Mouse (Mus musculus) MEL (cell line): ENCODE measurements at regions not wholly inside any gene's neighbourhood (a gene's known extent, or its start where the extent isn't known, plus 50 kb on each side); places are given as distances from the start of the nearest gene placed in this dataset.

Experiments used
- DNase-seq: peaks from one replicate; pipeline ENCODE4 v3.0.0; 2011; ENCODE audit warnings: low read depth, low spot score
- H3K27ac ChIP-seq: 2 replicates; pipeline ENCODE4 v1.5.1; 2012; ENCODE audit warnings: low read depth, mild to moderate bottlenecking, control low read depth, low read length, moderate library complexity; ENCODE audit not compliant: control insufficient read depth
- H3K27me3 ChIP-seq, 2 experiments: fragments of 150-350 bp in 1 of 2; sonication (generic) in 1 of 2; 2 replicates each; pipeline ENCODE4 v1.6.1; 2012; ENCODE audit warnings: low read length in 2 of 2, mild to moderate bottlenecking in 2 of 2, improper control_type of control experiment in 1 of 2, moderate library complexity in 1 of 2; ENCODE audit not compliant: insufficient read depth in 2 of 2, control insufficient read depth in 1 of 2
- H3K36me3 ChIP-seq, 2 experiments: 2 replicates each; pipeline ENCODE4 v1.6.1; 2012 to 2014; ENCODE audit warnings: low read length in 2 of 2, improper control_type of control experiment in 1 of 2, inconsistent platforms in 1 of 2, mild to moderate bottlenecking in 1 of 2; ENCODE audit not compliant: insufficient read depth in 2 of 2, control insufficient read depth in 1 of 2
- H3K4me1 ChIP-seq, 2 experiments: fragments of 150-350 bp in 1 of 2; sonication (generic) in 1 of 2; 2 replicates each; pipeline ENCODE4 v1.6.1; 2012; ENCODE audit warnings: low read length in 2 of 2, improper control_type of control experiment in 1 of 2, mild to moderate bottlenecking in 1 of 2; ENCODE audit not compliant: insufficient read depth in 2 of 2, control insufficient read depth in 1 of 2
- H3K4me3 ChIP-seq, 2 experiments: fragments of 150-350 bp in 1 of 2; sonication (generic) in 1 of 2; 2 replicates each; pipeline ENCODE4 v1.5.1; 2012; ENCODE audit warnings: low read depth in 2 of 2, low read length in 2 of 2, mild to moderate bottlenecking in 2 of 2, moderate library complexity in 2 of 2, control low read depth in 1 of 2, improper control_type of control experiment in 1 of 2; ENCODE audit not compliant: control insufficient read depth in 1 of 2, insufficient read depth in 1 of 2
- H3K79me2 ChIP-seq: 2 replicates; pipeline ENCODE4 v1.6.1; 2012; ENCODE audit warnings: mild to moderate bottlenecking, low read length, moderate library complexity; ENCODE audit not compliant: control insufficient read depth, poor library complexity, insufficient read depth
- H3K9ac ChIP-seq: 2 replicates; pipeline ENCODE4 v1.6.1; 2012; ENCODE audit warnings: low read depth, mild to moderate bottlenecking, control low read depth, low read length, moderate library complexity; ENCODE audit not compliant: control insufficient read depth, poor library complexity, severe bottlenecking
- H3K9me3 ChIP-seq: fragments of 150-350 bp; sonication (generic); replicated peaks from 2 replicates; pipeline ENCODE4 v1.6.1; 2012; ENCODE audit warnings: mild to moderate bottlenecking, low read length, improper control_type of control experiment, moderate library complexity; ENCODE audit not compliant: insufficient read depth
- BHLHE40 ChIP-seq: IDR thresholded peaks from 2 replicates; pipeline ENCODE4 v1.6.1; 2012; ENCODE audit warnings: low read depth, mild to moderate bottlenecking, inconsistent platforms, low read length, improper control_type of control experiment, borderline replicate concordance
- CHD1 ChIP-seq: IDR thresholded peaks from 2 replicates; pipeline ENCODE4 v1.6.1; 2012; ENCODE audit warnings: low read depth, mild to moderate bottlenecking, inconsistent platforms, low read length, improper control_type of control experiment
- CTCF ChIP-seq, 3 experiments: IDR thresholded peaks in 2 of 3; conservative IDR thresholded peaks in 1 of 3; 2 replicates each; pipeline ENCODE4 v1.5.1; 2011 to 2012; ENCODE audit warnings: low read length in 3 of 3, low read depth in 2 of 3, mild to moderate bottlenecking in 2 of 3, improper control_type of control experiment in 1 of 3, inconsistent platforms in 1 of 3, mixed read lengths in 1 of 3, moderate library complexity in 1 of 3; ENCODE audit not compliant: control insufficient read depth in 1 of 3, insufficient read depth in 1 of 3, poor library complexity in 1 of 3, severe bottlenecking in 1 of 3
- EP300 ChIP-seq, 2 experiments: IDR thresholded peaks; 2 replicates each; pipeline ENCODE4 v1.6.1; 2011; ENCODE audit warnings: improper control_type of control experiment in 2 of 2, low read length in 2 of 2, low read depth in 1 of 2, mild to moderate bottlenecking in 1 of 2
- ETS1 ChIP-seq: IDR thresholded peaks from 2 replicates; pipeline ENCODE4 v1.6.1; 2012; ENCODE audit warnings: low read depth, mild to moderate bottlenecking, inconsistent platforms, low read length, improper control_type of control experiment, moderate library complexity
- GATA1 ChIP-seq: IDR thresholded peaks from 2 replicates; pipeline ENCODE4 v1.6.1; 2011; ENCODE audit warnings: low read depth, low read length, improper control_type of control experiment
- HCFC1 ChIP-seq: IDR thresholded peaks from 2 replicates; pipeline ENCODE4 v1.6.1; 2012; ENCODE audit warnings: low read depth, mild to moderate bottlenecking, inconsistent platforms, low read length, improper control_type of control experiment, moderate library complexity
- JUND ChIP-seq: IDR thresholded peaks from 2 replicates; pipeline ENCODE4 v1.6.1; 2011; ENCODE audit warnings: low read depth, mild to moderate bottlenecking, improper control_type of control experiment, low read length
- KAT2A ChIP-seq: conservative IDR thresholded peaks from 2 replicates; pipeline ENCODE4 v1.6.1; 2012; ENCODE audit warnings: low read depth, low read length, improper control_type of control experiment, inconsistent platforms
- MAX ChIP-seq: IDR thresholded peaks from 2 replicates; pipeline ENCODE4 v1.6.1; 2011; ENCODE audit warnings: low read length, improper control_type of control experiment
- MAZ ChIP-seq: IDR thresholded peaks from 2 replicates; pipeline ENCODE4 v1.6.1; 2012; ENCODE audit warnings: low read depth, mild to moderate bottlenecking, inconsistent platforms, low read length, improper control_type of control experiment
- MEF2A ChIP-seq: IDR thresholded peaks from 2 replicates; pipeline ENCODE4 v1.6.1; 2014; ENCODE audit warnings: low read depth, mild to moderate bottlenecking, inconsistent platforms, low read length, improper control_type of control experiment; ENCODE audit not compliant: poor library complexity, insufficient replicate concordance, severe bottlenecking; ENCODE audit errors: extremely low read depth
- MXI1 ChIP-seq: IDR thresholded peaks from 2 replicates; pipeline ENCODE4 v1.6.1; 2011; ENCODE audit warnings: mild to moderate bottlenecking, low read depth, low read length, improper control_type of control experiment
- MYB ChIP-seq: IDR thresholded peaks from 2 replicates; pipeline ENCODE4 v1.6.1; 2011; ENCODE audit warnings: mild to moderate bottlenecking, low read depth, low read length, improper control_type of control experiment
- NRF1 ChIP-seq: IDR thresholded peaks from 2 replicates; pipeline ENCODE4 v1.6.1; 2014; ENCODE audit warnings: low read depth, mild to moderate bottlenecking, inconsistent platforms, low read length, improper control_type of control experiment, moderate library complexity; ENCODE audit not compliant: poor library complexity, insufficient read depth, severe bottlenecking
- POLR2A ChIP-seq, 2 experiments: IDR thresholded peaks; 2 replicates each; pipeline ENCODE4 v1.6.1; 2011 to 2012; ENCODE audit warnings: low read length in 2 of 2, mild to moderate bottlenecking in 2 of 2, control low read depth in 1 of 2, improper control_type of control experiment in 1 of 2, low read depth in 1 of 2, moderate library complexity in 1 of 2; ENCODE audit not compliant: control insufficient read depth in 1 of 2, insufficient read depth in 1 of 2, poor library complexity in 1 of 2
- POLR2AphosphoS5 ChIP-seq: IDR thresholded peaks from 2 replicates; pipeline ENCODE4 v1.6.1; 2012; ENCODE audit warnings: low read depth, borderline replicate concordance, mild to moderate bottlenecking, inconsistent platforms, low read length, moderate library complexity, mixed read lengths
- RAD21 ChIP-seq: IDR thresholded peaks from 2 replicates; pipeline ENCODE4 v1.6.1; 2011; ENCODE audit warnings: mild to moderate bottlenecking, low read depth, low read length, improper control_type of control experiment
- SIN3A ChIP-seq: IDR thresholded peaks from 2 replicates; pipeline ENCODE4 v1.6.1; 2012; ENCODE audit warnings: low read length, improper control_type of control experiment, inconsistent platforms
- SMC3 ChIP-seq: IDR thresholded peaks from 2 replicates; pipeline ENCODE4 v1.6.1; 2011; ENCODE audit warnings: low read depth, low read length, improper control_type of control experiment
- TCF12 ChIP-seq: IDR thresholded peaks from 2 replicates; pipeline ENCODE4 v1.6.1; 2014; ENCODE audit warnings: low read depth, mild to moderate bottlenecking, inconsistent platforms, low read length, improper control_type of control experiment, moderate library complexity
- UBTF ChIP-seq: IDR thresholded peaks from 2 replicates; pipeline ENCODE4 v1.6.1; 2012; ENCODE audit warnings: low read depth, mild to moderate bottlenecking, inconsistent platforms, low read length, improper control_type of control experiment, moderate library complexity, borderline replicate concordance; ENCODE audit not compliant: insufficient read depth
- ZC3H11A ChIP-seq: IDR thresholded peaks from 2 replicates; pipeline ENCODE4 v1.6.1; 2012; ENCODE audit warnings: low read depth, mild to moderate bottlenecking, inconsistent platforms, low read length, improper control_type of control experiment
- ZKSCAN1 ChIP-seq: IDR thresholded peaks from 2 replicates; pipeline ENCODE4 v1.6.1; 2012; ENCODE audit warnings: low read depth, mild to moderate bottlenecking, inconsistent platforms, low read length, improper control_type of control experiment, moderate library complexity
- ZMIZ1 ChIP-seq: IDR thresholded peaks from 2 replicates; pipeline ENCODE4 v1.6.1; 2012; ENCODE audit warnings: low read depth, mild to moderate bottlenecking, inconsistent platforms, low read length, improper control_type of control experiment, moderate library complexity

DNA sequence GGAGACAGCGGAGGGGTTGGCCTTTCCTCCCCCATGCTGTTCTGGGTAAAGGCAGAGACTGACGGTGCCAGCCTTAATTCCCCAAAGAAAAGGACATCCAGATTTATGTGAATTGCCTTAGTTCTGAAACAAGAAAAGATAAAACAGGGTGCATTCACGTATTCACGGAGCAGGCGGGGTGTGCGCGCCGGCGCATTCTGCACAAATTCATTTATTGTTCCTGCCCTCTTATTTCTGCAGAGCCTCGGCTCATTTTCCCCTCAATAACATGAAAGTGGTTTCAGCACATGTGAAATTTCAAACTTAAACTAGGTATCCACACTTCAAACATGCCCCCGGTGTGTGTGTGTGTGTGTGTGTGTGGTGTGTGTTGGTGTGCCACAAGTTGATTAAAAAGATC is 70.3 kb upstream of the Zfhx3 start (continued):
- no peak for TF ChIP-seq MEF2A

- Histone ChIP-seq H3K9ac (no peak overlapping the region), H3K27me3 (no peaks in the 10 kb centered on the region), H3K79me2 (no peaks in the 10 kb centered on the region), H3K9me3 (no peaks in the 10 kb centered on the region), H3K4me3 (no peak overlapping the region), H3K36me3 (no peaks in the 10 kb centered on the region), H3K4me1 (no peaks in the 10 kb centered on the region), H3K27ac (no peak overlapping the region)
- no peak for DNase-seq
- TF ChIP-seq JUND, result no peak
- TF ChIP-seq UBTF, result no peak
- TF ChIP-seq TCF12, result no peak
- no peak for TF ChIP-seq GATA1
- TF ChIP-seq MYB, result no peak
- TF ChIP-seq NRF1, result no peak
- TF ChIP-seq EP300 (IDR thresholded peaks at IDR 0.05; ENCODE audit: low read depth in 1 of 2, low read length in 2 of 2), result no peak
- no peak for TF ChIP-seq ZMIZ1
- TF ChIP-seq POLR2AphosphoS5, result no peak
- no peak for TF ChIP-seq HCFC1
- TF ChIP-seq ZKSCAN1, result no peak
- no peak for TF ChIP-seq CHD1
- no peak for TF ChIP-seq KAT2A
- no peak for TF ChIP-seq MAZ
- no peak for TF ChIP-seq SIN3A
- no peak for TF ChIP-seq MAX
- no peak for TF ChIP-seq ETS1
Observed at GRCm38 (mm10) chr8:107876455-107876854, 66.0 kb upstream of the Zfhx3 start.

- Histone ChIP-seq H3K9ac (no peak overlapping the region), H3K79me2 (no peaks in the 10 kb centered on the region), H3K4me1 (no peaks in the 10 kb centered on the region), H3K4me3 (no peak overlapping the region), H3K27me3 (no peaks in the 10 kb centered on the region), H3K9me3 (no peaks in the 10 kb centered on the region), H3K36me3 (no peaks in the 10 kb centered on the region), H3K27ac (no peak overlapping the region)
- DNase-seq, result peak; percentile 20
- TF ChIP-seq SMC3 (peak; percentile 41), BHLHE40 (no peak), ZKSCAN1 (no peak), KAT2A (no peak), RAD21 (peak; percentile 42), CTCF (IDR thresholded peaks at IDR 0.05 in 2 of 3, conservative IDR thresholded peaks at IDR 0.05 in 1 of 3; ENCODE audit: control insufficient read depth in 1 of 3, insufficient read depth in 1 of 3, low read depth in 2 of 3, low read length in 3 of 3, poor library complexity in 1 of 3, severe bottlenecking in 1 of 3) (peak; percentile 39 to 62 (median 41)), EP300 (IDR thresholded peaks at IDR 0.05; ENCODE audit: low read depth in 1 of 2, low read length in 2 of 2) (no peak), MXI1 (no peak), POLR2A (IDR thresholded peaks at IDR 0.05; ENCODE audit: control insufficient read depth in 1 of 2, insufficient read depth in 1 of 2, low read depth in 1 of 2, low read length in 2 of 2, poor library complexity in 1 of 2) (no peak), ZC3H11A (0 out of 2 replicates have a peak, but pooled peaks have one; percentile 6), MEF2A (no peak)
- TF ChIP-seq, all 39 proteins: peak for 4
Observed at GRCm38 (mm10) chr8:107881851-107882250, 60.6 kb upstream of the Zfhx3 start.
